Mouse (Mus musculus) cortical plate, adult 2 months (tissue): ENCODE measurements at regions not wholly inside any gene's neighbourhood (a gene's known extent, or its start where the extent isn't known, plus 50 kb on each side); places are given as distances from the start of the nearest gene placed in this dataset.

Experiments used
- CTCF ChIP-seq: fragments of 200-500 bp; IDR thresholded peaks from 2 replicates; pipeline ENCODE4 v1.5.1; 2011; ENCODE audit warnings: mild to moderate bottlenecking, control low read depth, low read length; ENCODE audit not compliant: insufficient read depth; ENCODE audit errors: extremely low read depth
- POLR2A ChIP-seq: fragments of 200-500 bp; IDR thresholded peaks from 2 replicates; pipeline ENCODE4 v1.6.1; 2011; ENCODE audit warnings: mild to moderate bottlenecking, low read length, control low read depth; ENCODE audit not compliant: insufficient read depth; ENCODE audit errors: extremely low read depth

DNA sequence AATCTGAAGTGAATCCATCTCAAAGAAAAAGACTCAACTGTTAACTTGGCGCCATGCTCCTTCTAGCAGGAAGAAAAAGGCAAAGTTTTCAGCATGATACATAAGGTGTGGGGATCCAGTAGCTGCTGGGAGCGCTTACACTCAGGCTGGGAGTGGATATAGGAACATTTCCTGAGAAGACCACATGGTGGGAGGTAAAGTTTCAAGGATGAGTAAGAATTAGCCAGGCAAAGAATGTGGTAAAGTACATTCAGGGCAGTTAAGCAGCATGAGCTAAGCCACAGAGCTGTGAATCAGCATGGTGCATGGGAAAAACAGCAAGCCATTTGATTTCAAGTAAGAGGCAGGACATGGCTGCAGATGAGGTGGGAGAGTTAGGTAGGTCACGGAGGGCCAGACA is 226.3 kb downstream of the Rergl start:
- TF ChIP-seq CTCF (no peak), POLR2A (no peak)
